Mouse (Mus musculus) ES-E14 (cell line): ENCODE measurements around the gene Slc44a4. TPM values are rescaled to one million over a fixed set of nuclear protein-coding genes. Genes with fewer than 3 reads are reported as not detected.

ENCODE experiments used
- DNase-seq: peaks from one replicate; pipeline ENCODE4 v3.0.0-alpha.2; 2013; ENCODE audit warnings: low read depth, low spot score
- H3K27ac ChIP-seq: 2 replicates; pipeline ENCODE4 v1.5.1; 2012; ENCODE audit warnings: low read depth, mild to moderate bottlenecking, low read length, moderate library complexity, mixed read lengths; ENCODE audit not compliant: poor library complexity, insufficient read depth, severe bottlenecking
- H3K36me3 ChIP-seq: 2 replicates; pipeline ENCODE4 v1.6.1; 2012; ENCODE audit warnings: mild to moderate bottlenecking, low read length, moderate library complexity, mixed read lengths; ENCODE audit not compliant: control insufficient read depth, poor library complexity, insufficient read depth, severe bottlenecking
- H3K4me1 ChIP-seq, 2 experiments: fragments of 150-350 bp in 1 of 2; sonication (generic) in 1 of 2; 2 replicates each; pipeline ENCODE4 v1.6.1; 2012; ENCODE audit warnings: low read length in 2 of 2, mild to moderate bottlenecking in 1 of 2, mixed read lengths in 1 of 2; ENCODE audit not compliant: control insufficient read depth in 2 of 2, insufficient read depth in 2 of 2, poor library complexity in 1 of 2
- H3K4me3 ChIP-seq, 2 experiments: fragments of 150-350 bp in 1 of 2; sonication (generic) in 1 of 2; 2 replicates each; pipeline ENCODE4 v1.5.1; 2012; ENCODE audit warnings: low read length in 2 of 2, low read depth in 1 of 2, mild to moderate bottlenecking in 1 of 2, mixed read lengths in 1 of 2; ENCODE audit not compliant: insufficient read depth in 1 of 2, poor library complexity in 1 of 2, severe bottlenecking in 1 of 2
- H3K9ac ChIP-seq: 2 replicates; pipeline ENCODE4 v1.6.1; 2012; ENCODE audit warnings: low read depth, mild to moderate bottlenecking, low read length, mixed read lengths; ENCODE audit not compliant: poor library complexity, insufficient read depth, severe bottlenecking
- H3K9me3 ChIP-seq: fragments of 150-350 bp; sonication (generic); 2 replicates; pipeline ENCODE4 v1.6.1; 2012; ENCODE audit warnings: low read depth, mild to moderate bottlenecking, low read length; ENCODE audit not compliant: control insufficient read depth, insufficient read depth
- CHD2 ChIP-seq: IDR thresholded peaks from 2 replicates; pipeline ENCODE4 v1.6.1; 2014; ENCODE audit warnings: mild to moderate bottlenecking, low read depth, low read length, inconsistent platforms
- HCFC1 ChIP-seq: IDR thresholded peaks from 2 replicates; pipeline ENCODE4 v1.6.1; 2012; ENCODE audit warnings: low read length, inconsistent platforms, borderline replicate concordance; ENCODE audit not compliant: insufficient read depth
- MAFK ChIP-seq: IDR thresholded peaks from 2 replicates; pipeline ENCODE4 v1.6.1; 2014; ENCODE audit warnings: mild to moderate bottlenecking, low read depth, low read length, inconsistent platforms; ENCODE audit not compliant: insufficient read depth
- ZC3H11A ChIP-seq: IDR thresholded peaks from 2 replicates; pipeline ENCODE4 v1.6.1; 2012; ENCODE audit warnings: low read depth, mild to moderate bottlenecking, inconsistent platforms, low read length, borderline replicate concordance
- ZNF384 ChIP-seq: IDR thresholded peaks from 2 replicates; pipeline ENCODE4 v1.6.1; 2012; ENCODE audit warnings: low read depth, low read length, inconsistent platforms
- in situ Hi-C, 2 experiments: fragments of 600-800 bp; cut with MboI; formaldehyde crosslinking; loops; one replicate each; pipeline ENCODE4 v1.15.1; 2025; ENCODE audit warnings: low sequenced_read_pairs in 2 of 2, inconsistent platforms in 1 of 2; ENCODE audit not compliant: unreplicated experiment in 2 of 2
- total RNA-seq: library from RNA; depleted of rRNA; stranded (reverse); fragments of 300-350 nt; gene quantifications from 2 replicates; pipeline ENCODE4 v1.2.3, GENCODE M21; 2012

Slc44a4 gene
- total RNA-seq, 1 experiment, result 5.5 TPM

DNA sequence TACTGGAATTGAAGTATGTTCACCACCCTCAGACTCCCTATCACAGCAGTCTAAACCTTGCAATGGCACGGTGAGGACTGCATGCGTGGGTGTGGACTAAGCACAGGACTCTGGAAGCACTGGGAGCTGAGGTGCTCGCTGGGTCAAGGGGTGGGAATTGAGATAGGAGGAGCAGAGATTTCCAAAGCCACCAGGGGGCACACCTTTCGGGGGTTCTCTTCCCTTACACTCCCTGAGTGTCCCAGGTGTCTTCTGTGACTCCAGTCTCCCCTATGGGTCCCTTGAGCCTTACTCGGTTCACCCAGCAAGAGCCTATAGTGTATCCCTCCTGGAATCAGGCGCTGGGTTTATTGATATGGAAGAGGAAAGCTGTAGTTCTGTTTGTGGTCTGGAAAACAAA lies 8.7 kb downstream of the Slc44a4 start:
- H3K9me3 ChIP-seq, result no peaks in the 10 kb centered on the region
- no peak overlapping the region for H3K4me3 ChIP-seq
- DNase-seq, result no peak
- TF ChIP-seq CHD2, result no peak
- in situ Hi-C loops, result no loop called here
- no peaks in the 10 kb centered on the region for H3K36me3 ChIP-seq
- H3K4me1 ChIP-seq, result peaks cover 2% of the 10 kb centered on the region in 2 experiments; a peak in 1 of 4 replicates
- no peak overlapping the region for H3K27ac ChIP-seq
- H3K9ac ChIP-seq, result no peak overlapping the region

- H3K9me3 ChIP-seq, result no peaks in the 10 kb centered on the region
- in situ Hi-C loops, result no loop called here
- TF ChIP-seq ZC3H11A (no peak), CHD2 (no peak), ZNF384 (0 out of 2 replicates have a peak, but pooled peaks have one; percentile 40)
- DNase-seq, result no peak
- no peak overlapping the region for H3K27ac ChIP-seq
- H3K36me3 ChIP-seq, result no peaks in the 10 kb centered on the region
- H3K9ac ChIP-seq, result no peak overlapping the region
- peaks cover 0 to 10% of the 10 kb centered on the region in 2 experiments; a peak in 2 of 4 replicates for H3K4me1 ChIP-seq
- no peak overlapping the region for H3K4me3 ChIP-seq
These were observed 10.0 kb downstream of the Slc44a4 start for GRCm38 (mm10) chr17:34924258-34924657.

GRCm38 (mm10) chr17:34927306-34928019 lies 13.2 kb downstream of the Slc44a4 start:
- Histone ChIP-seq H3K9ac (0 out of 2 replicates have a peak overlapping the region, but pooled peaks have one; percentile 52), H3K36me3 (no peaks in the 10 kb centered on the region), H3K9me3 (no peaks in the 10 kb centered on the region), H3K27ac (no peak overlapping the region), H3K4me1 (peaks cover 0 to 12% of the 10 kb centered on the region in 2 experiments; a peak in 2 of 4 replicates), H3K4me3 (peak overlapping the region in 1 of 2 experiments; percentile 59; a peak in 1 of 4 replicates)
- no peak for DNase-seq
- TF ChIP-seq HCFC1, result no peak
- no peak for TF ChIP-seq CHD2
- TF ChIP-seq MAFK, result no peak
- in situ Hi-C loops, result no loop called here

GRCm38 (mm10) chr17:34928841-34929240 lies 14.6 kb downstream of the Slc44a4 start:
- Histone ChIP-seq H3K36me3 (peaks cover 3% of the 10 kb centered on the region; the same call in 1 of the 2 replicates), H3K27ac (no peak overlapping the region), H3K4me1 (peaks cover 0 to 12% of the 10 kb centered on the region in 2 experiments; a peak in 2 of 4 replicates), H3K9me3 (no peaks in the 10 kb centered on the region), H3K9ac (no peak overlapping the region), H3K4me3 (no peak overlapping the region)
- DNase-seq, result no peak
- TF ChIP-seq ZNF384 (no peak), ZC3H11A (no peak), CHD2 (no peak), HCFC1 (no peak), MAFK (no peak)
- in situ Hi-C loops, result no loop called here

- in situ Hi-C loops, result no loop called here
- H3K36me3 ChIP-seq, result peaks cover 14% of the 10 kb centered on the region; the same call in 1 of the 2 replicates
- TF ChIP-seq HCFC1 (no peak), CHD2 (no peak), ZNF384 (no peak), ZC3H11A (no peak), MAFK (no peak)
- peaks cover 0 to 22% of the 10 kb centered on the region in 2 experiments; a peak in 2 of 4 replicates for H3K4me1 ChIP-seq
- H3K4me3 ChIP-seq, result peak within 1 kb of the TSS; percentile 83
- DNase-seq, result peak; percentile 99
- H3K9me3 ChIP-seq, result no peaks in the 10 kb centered on the region
- peak within 1 kb of the TSS; percentile 77 for H3K9ac ChIP-seq
- H3K27ac ChIP-seq, result peak within 1 kb of the TSS; percentile 28; the same call in 1 of the 2 replicates
These were observed 16.9 kb downstream of the Slc44a4 start, which contains the start of gene Neu1 for GRCm38 (mm10) chr17:34931061-34931734. Gene Neu1 (plus strand): TSS chr17:34931253.
